Mouse (Mus musculus): ENCODE results near the gene S100a10. TPM values are rescaled to one million over a fixed set of nuclear protein-coding genes. Genes with fewer than 3 reads are reported as not detected.

The S100a10 gene
- polyA plus RNA-seq, 1 experiment from 2014 or later = 201 TPM

DNA sequence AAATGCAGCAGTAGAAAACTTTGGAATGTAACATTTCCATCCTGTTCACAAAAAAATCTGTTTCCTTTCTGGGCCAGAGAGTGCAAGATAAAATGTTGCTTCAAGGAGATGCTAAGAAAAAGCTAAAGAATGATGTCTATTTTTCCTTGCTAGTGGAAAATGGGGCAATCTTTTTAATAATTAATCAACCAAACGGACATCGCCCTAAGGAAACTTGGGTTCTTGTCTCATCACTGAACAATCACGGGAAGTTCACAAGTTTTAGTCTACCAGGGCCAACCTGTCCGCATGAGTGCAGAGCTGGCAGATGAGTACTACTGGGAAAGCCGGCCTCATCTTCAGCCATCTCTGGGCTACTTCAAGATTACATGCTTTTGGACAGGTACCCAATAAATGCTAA is 34.7 kb downstream of the S100a10 start:
- ATAC-seq (ENCODE audit: low FRiP score) = no peak
- H3K27ac ChIP-seq = no peak overlapping the region
- H3K4me2 ChIP-seq (replicated peaks) = no peak overlapping the region
- WGBS = 93% methylated on average over 5 of the region's 5 CpGs
- DNase-seq (ENCODE audit: low spot score) = no peak
- no peaks in the 10 kb centered on the region for H3K27me3 ChIP-seq (ENCODE audit: control insufficient read depth, insufficient read depth, low read length)
- H3K36me3 ChIP-seq (replicated peaks; ENCODE audit: control insufficient read depth, insufficient read depth) = no peaks in the 10 kb centered on the region
- no peak overlapping the region for H3K9ac ChIP-seq
- no peaks in the 10 kb centered on the region for H3K4me1 ChIP-seq (replicated peaks; ENCODE audit: control insufficient read depth, insufficient read depth, low read length)
- no peak overlapping the region for H3K4me3 ChIP-seq (replicated peaks; ENCODE audit: low read length)
- no peaks in the 10 kb centered on the region for H3K9me3 ChIP-seq (ENCODE audit: control insufficient read depth, low read length)

- Histone ChIP-seq H3K27me3 (ENCODE audit: control insufficient read depth, insufficient read depth, low read length) (no peaks in the 10 kb centered on the region), H3K27ac (no peak overlapping the region), H3K36me3 (replicated peaks; ENCODE audit: control insufficient read depth, insufficient read depth) (no peaks in the 10 kb centered on the region), H3K4me1 (replicated peaks; ENCODE audit: control insufficient read depth, insufficient read depth, low read length) (no peaks in the 10 kb centered on the region), H3K4me2 (replicated peaks) (no peak overlapping the region), H3K4me3 (replicated peaks; ENCODE audit: low read length) (no peak overlapping the region), H3K9me3 (ENCODE audit: control insufficient read depth, low read length) (no peaks in the 10 kb centered on the region), H3K9ac (no peak overlapping the region)
- ATAC-seq (ENCODE audit: low FRiP score) = no peak
- no peak for DNase-seq (ENCODE audit: low spot score)
- 83% methylated on average over 1 of the region's 1 CpGs for WGBS
These were observed 35.4 kb downstream of the S100a10 start for GRCm38 (mm10) chr3:93590256-93590655.

GRCm38 (mm10) chr3:93592100-93592499 is 37.2 kb downstream of the S100a10 start:
- Histone ChIP-seq H3K27ac (no peak overlapping the region), H3K9ac (no peak overlapping the region), H3K4me3 (replicated peaks; ENCODE audit: low read length) (no peak overlapping the region), H3K36me3 (replicated peaks; ENCODE audit: control insufficient read depth, insufficient read depth) (no peaks in the 10 kb centered on the region), H3K4me2 (replicated peaks) (no peak overlapping the region), H3K9me3 (ENCODE audit: control insufficient read depth, low read length) (no peaks in the 10 kb centered on the region), H3K27me3 (ENCODE audit: control insufficient read depth, insufficient read depth, low read length) (no peaks in the 10 kb centered on the region), H3K4me1 (replicated peaks; ENCODE audit: control insufficient read depth, insufficient read depth, low read length) (no peaks in the 10 kb centered on the region)
- no peak for DNase-seq (ENCODE audit: low spot score)
- WGBS = 97% methylated on average over 2 of the region's 2 CpGs
- ATAC-seq (ENCODE audit: low FRiP score) = no peak

DNA sequence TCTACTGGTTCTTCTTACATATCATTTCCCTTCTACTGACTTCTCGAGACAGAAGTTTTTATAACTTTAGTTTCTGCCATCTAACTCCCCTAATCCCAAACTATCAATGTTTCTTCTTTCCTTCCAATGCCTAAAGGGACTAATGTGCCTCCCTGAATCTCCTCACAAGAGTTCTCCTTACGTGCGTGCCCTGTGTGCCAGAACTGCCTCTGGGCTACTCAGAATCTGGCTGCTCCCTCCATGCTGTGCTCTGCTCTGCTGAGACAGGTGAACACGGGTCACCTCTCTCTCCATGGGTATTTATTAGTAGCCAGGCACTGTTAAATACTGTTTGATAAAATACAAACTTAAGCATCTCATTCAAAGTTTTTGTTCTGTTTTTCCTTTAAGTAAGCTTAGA is 38.1 kb downstream of the S100a10 start:
- no peaks in the 10 kb centered on the region for H3K36me3 ChIP-seq (replicated peaks; ENCODE audit: control insufficient read depth, insufficient read depth)
- no peak overlapping the region for H3K4me3 ChIP-seq (replicated peaks; ENCODE audit: low read length)
- H3K27me3 ChIP-seq (ENCODE audit: control insufficient read depth, insufficient read depth, low read length) = no peaks in the 10 kb centered on the region
- 79% methylated on average over 4 of the region's 4 CpGs for WGBS
- H3K9ac ChIP-seq = no peak overlapping the region
- no peak for ATAC-seq (ENCODE audit: low FRiP score)
- DNase-seq (ENCODE audit: low spot score) = no peak
- H3K27ac ChIP-seq = no peak overlapping the region
- H3K4me1 ChIP-seq (replicated peaks; ENCODE audit: control insufficient read depth, insufficient read depth, low read length) = no peaks in the 10 kb centered on the region
- no peaks in the 10 kb centered on the region for H3K9me3 ChIP-seq (ENCODE audit: control insufficient read depth, low read length)
- no peak overlapping the region for H3K4me2 ChIP-seq (replicated peaks)

DNA sequence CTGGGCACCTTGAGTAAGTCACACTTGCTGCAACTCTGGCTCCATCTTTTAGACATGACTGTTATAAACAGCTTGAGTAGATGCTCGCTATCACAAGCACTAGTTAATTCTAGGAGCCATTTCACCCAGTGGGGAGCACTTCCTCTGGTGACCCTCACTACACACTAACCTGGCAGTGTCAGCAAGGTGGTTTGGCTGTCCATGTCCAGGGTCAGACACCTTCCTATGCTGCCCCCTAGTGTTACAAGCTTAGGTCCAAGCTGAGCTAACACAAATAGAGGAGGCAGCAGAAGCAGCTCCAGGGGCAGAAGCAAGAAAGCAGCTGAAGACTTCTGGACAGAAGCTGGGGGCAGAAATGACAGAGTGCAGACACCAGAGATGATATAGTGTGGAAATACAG is 38.6 kb downstream of the S100a10 start:
- H3K9ac ChIP-seq = no peak overlapping the region
- ATAC-seq (ENCODE audit: low FRiP score) (no peak), DNase-seq (ENCODE audit: low spot score) (no peak)
- no peaks in the 10 kb centered on the region for H3K4me1 ChIP-seq (replicated peaks; ENCODE audit: control insufficient read depth, insufficient read depth, low read length)
- no peak overlapping the region for H3K4me3 ChIP-seq (replicated peaks; ENCODE audit: low read length)
- H3K9me3 ChIP-seq (ENCODE audit: control insufficient read depth, low read length) = no peaks in the 10 kb centered on the region
- H3K36me3 ChIP-seq (replicated peaks; ENCODE audit: control insufficient read depth, insufficient read depth) = no peaks in the 10 kb centered on the region
- no peaks in the 10 kb centered on the region for H3K27me3 ChIP-seq (ENCODE audit: control insufficient read depth, insufficient read depth, low read length)
- no peak overlapping the region for H3K4me2 ChIP-seq (replicated peaks)
- 63% methylated on average over 1 of the region's 1 CpGs for WGBS
- no peak overlapping the region for H3K27ac ChIP-seq

DNA sequence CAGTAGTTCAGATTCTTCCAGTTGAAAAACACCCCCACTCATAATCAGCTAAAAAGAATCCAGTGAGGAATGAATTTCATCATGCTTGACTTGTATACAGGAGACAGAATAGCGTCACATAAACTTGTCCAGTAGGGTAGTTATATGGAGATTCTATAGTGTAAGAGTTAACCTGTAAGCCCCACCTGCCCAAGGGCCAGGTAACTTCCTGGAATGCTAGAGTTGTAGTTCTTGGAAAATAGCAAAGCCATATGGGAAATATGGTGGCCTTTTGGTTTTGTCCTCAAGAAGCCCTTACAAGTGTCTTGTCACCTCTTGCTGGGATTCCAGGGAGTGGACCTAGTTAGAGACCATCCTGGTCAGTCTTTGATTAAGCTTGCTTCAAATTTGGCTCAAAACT is 41.8 kb downstream of the S100a10 start:
- no peaks in the 10 kb centered on the region for H3K9me3 ChIP-seq (ENCODE audit: control insufficient read depth, low read length)
- no peak overlapping the region for H3K9ac ChIP-seq
- DNase-seq (ENCODE audit: low spot score) = no peak
- 83% methylated on average over 1 of the region's 1 CpGs for WGBS
- no peak for ATAC-seq (ENCODE audit: low FRiP score)
- H3K4me1 ChIP-seq (replicated peaks; ENCODE audit: control insufficient read depth, insufficient read depth, low read length) = no peaks in the 10 kb centered on the region
- H3K4me3 ChIP-seq (replicated peaks; ENCODE audit: low read length) = no peak overlapping the region
- no peaks in the 10 kb centered on the region for H3K36me3 ChIP-seq (replicated peaks; ENCODE audit: control insufficient read depth, insufficient read depth)
- H3K27me3 ChIP-seq (ENCODE audit: control insufficient read depth, insufficient read depth, low read length) = no peaks in the 10 kb centered on the region
- no peak overlapping the region for H3K27ac ChIP-seq
- H3K4me2 ChIP-seq (replicated peaks) = no peak overlapping the region

DNA sequence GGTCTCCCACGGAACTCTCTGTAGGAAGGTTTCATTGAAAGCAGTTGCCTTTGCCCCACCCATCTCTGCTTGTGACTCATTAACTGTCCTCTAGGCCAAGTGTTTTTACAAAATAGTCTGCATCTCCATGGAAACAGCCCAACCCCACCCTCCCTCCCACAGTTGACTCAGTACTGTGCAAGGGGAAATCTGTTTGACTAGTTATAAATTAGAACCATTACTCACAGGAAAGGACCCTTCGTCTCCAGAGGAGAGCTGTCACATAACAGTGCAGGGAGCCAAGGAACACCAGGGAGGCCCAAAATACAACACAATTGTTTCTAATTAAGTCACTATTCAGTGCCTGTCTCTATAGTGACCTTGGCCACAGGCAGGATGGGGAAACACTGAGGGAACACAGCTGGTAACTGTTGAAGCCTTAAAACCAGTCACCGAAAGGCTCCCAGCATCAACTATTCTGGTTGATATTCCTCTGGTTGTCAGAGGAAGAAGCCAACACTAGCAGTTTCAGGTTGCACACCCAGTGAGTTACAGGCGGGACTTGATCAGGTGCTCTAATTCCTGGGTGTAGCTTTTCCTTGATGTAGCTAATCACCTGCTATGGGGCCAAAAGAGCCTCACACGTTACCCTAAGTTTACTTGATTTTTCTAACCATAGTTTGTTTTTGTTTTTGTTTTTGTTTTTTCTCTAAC is 42.5 kb downstream of the S100a10 start:
- H3K27ac ChIP-seq = no peak overlapping the region
- H3K36me3 ChIP-seq (replicated peaks; ENCODE audit: control insufficient read depth, insufficient read depth) = no peaks in the 10 kb centered on the region
- H3K9ac ChIP-seq = no peak overlapping the region
- H3K4me2 ChIP-seq (replicated peaks) = no peak overlapping the region
- 32% methylated on average over 5 of the region's 5 CpGs for WGBS
- DNase-seq (ENCODE audit: low spot score) (no peak), ATAC-seq (ENCODE audit: low FRiP score) (peak; percentile 89)
- no peak overlapping the region for H3K4me3 ChIP-seq (replicated peaks; ENCODE audit: low read length)
- no peaks in the 10 kb centered on the region for H3K9me3 ChIP-seq (ENCODE audit: control insufficient read depth, low read length)
- H3K4me1 ChIP-seq (replicated peaks; ENCODE audit: control insufficient read depth, insufficient read depth, low read length) = no peaks in the 10 kb centered on the region
- H3K27me3 ChIP-seq (ENCODE audit: control insufficient read depth, insufficient read depth, low read length) = no peaks in the 10 kb centered on the region

GRCm38 (mm10) chr3:93597970-93598369 is 43.1 kb downstream of the S100a10 start:
- no peak overlapping the region for H3K9ac ChIP-seq
- H3K36me3 ChIP-seq (replicated peaks; ENCODE audit: control insufficient read depth, insufficient read depth) = no peaks in the 10 kb centered on the region
- no peak for DNase-seq (ENCODE audit: low spot score)
- 90% methylated on average over 7 of the region's 7 CpGs for WGBS
- no peak overlapping the region for H3K4me2 ChIP-seq (replicated peaks)
- H3K27me3 ChIP-seq (ENCODE audit: control insufficient read depth, insufficient read depth, low read length) = no peaks in the 10 kb centered on the region
- no peaks in the 10 kb centered on the region for H3K4me1 ChIP-seq (replicated peaks; ENCODE audit: control insufficient read depth, insufficient read depth, low read length)
- H3K27ac ChIP-seq = no peak overlapping the region
- no peak for ATAC-seq (ENCODE audit: low FRiP score)
- no peak overlapping the region for H3K4me3 ChIP-seq (replicated peaks; ENCODE audit: low read length)
- H3K9me3 ChIP-seq (ENCODE audit: control insufficient read depth, low read length) = no peaks in the 10 kb centered on the region

DNA sequence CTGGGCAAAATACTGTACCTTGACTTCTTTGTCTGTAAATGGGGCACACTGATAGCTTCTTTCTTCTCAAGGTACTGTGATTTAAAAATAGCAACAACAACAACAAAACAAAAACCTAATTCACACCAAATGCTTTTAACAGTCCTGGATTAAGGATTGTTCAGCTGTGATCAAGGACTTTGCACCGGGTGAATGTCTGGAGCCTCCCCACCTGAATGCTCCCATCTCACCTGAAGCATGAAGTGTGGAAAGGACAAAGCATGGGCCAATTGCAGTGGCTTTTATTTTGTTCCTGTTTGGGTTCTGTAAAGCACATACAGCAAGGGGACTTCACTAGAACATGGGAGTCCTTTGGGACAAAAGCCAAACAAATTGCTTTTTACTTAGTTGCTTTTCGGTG is 45.3 kb downstream of the S100a10 start:
- Histone ChIP-seq H3K9me3 (ENCODE audit: control insufficient read depth, low read length) (no peaks in the 10 kb centered on the region), H3K4me1 (replicated peaks; ENCODE audit: control insufficient read depth, insufficient read depth, low read length) (no peaks in the 10 kb centered on the region), H3K27me3 (ENCODE audit: control insufficient read depth, insufficient read depth, low read length) (no peaks in the 10 kb centered on the region), H3K27ac (no peak overlapping the region), H3K36me3 (replicated peaks; ENCODE audit: control insufficient read depth, insufficient read depth) (no peaks in the 10 kb centered on the region), H3K9ac (no peak overlapping the region), H3K4me2 (replicated peaks) (no peak overlapping the region), H3K4me3 (replicated peaks; ENCODE audit: low read length) (no peak overlapping the region)
- no peak for DNase-seq (ENCODE audit: low spot score)
- no peak for ATAC-seq (ENCODE audit: low FRiP score)
- 92% methylated on average over 2 of the region's 2 CpGs for whole genome bisulfite sequencing

- Histone ChIP-seq H3K9ac (no peak overlapping the region), H3K4me1 (replicated peaks; ENCODE audit: control insufficient read depth, insufficient read depth, low read length) (no peaks in the 10 kb centered on the region), H3K27me3 (ENCODE audit: control insufficient read depth, insufficient read depth, low read length) (no peaks in the 10 kb centered on the region), H3K36me3 (replicated peaks; ENCODE audit: control insufficient read depth, insufficient read depth) (no peaks in the 10 kb centered on the region), H3K27ac (no peak overlapping the region), H3K9me3 (ENCODE audit: control insufficient read depth, low read length) (no peaks in the 10 kb centered on the region), H3K4me3 (replicated peaks; ENCODE audit: low read length) (no peak overlapping the region), H3K4me2 (replicated peaks) (no peak overlapping the region)
- no peak for DNase-seq (ENCODE audit: low spot score)
- WGBS = 86% methylated on average over 1 of the region's 1 CpGs
- no peak for ATAC-seq (ENCODE audit: low FRiP score)
These were observed 47.0 kb downstream of the S100a10 start for GRCm38 (mm10) chr3:93601903-93602302.

Data from hindbrain, embryonic 14.5 days (tissue).